Mouse (Mus musculus) macrophage (primary cell): ENCODE results near the gene Qtrt1. TPM values are rescaled to one million over a fixed set of nuclear protein-coding genes. Genes with fewer than 3 reads are reported as not detected.
A peak's percentile ranks its signal among the peaks of the same experiment; 100 is the strongest.

Source experiments
- H3K27ac ChIP-seq: fragments of 350-480 bp; formaldehyde crosslinking; 2 replicates; pipeline ENCODE4 v1.9.0; 2021
- H3K36me3 ChIP-seq: fragments of 350-480 bp; formaldehyde crosslinking; 2 replicates; pipeline ENCODE4 v1.9.0; 2021; ENCODE audit errors: inconsistent target
- H3K4me3 ChIP-seq: fragments of 350-480 bp; formaldehyde crosslinking; 2 replicates; pipeline ENCODE4 v1.9.0; 2021; ENCODE audit errors: inconsistent target
- H3K79me2 ChIP-seq: fragments of 350-480 bp; formaldehyde crosslinking; 2 replicates; pipeline ENCODE4 v1.9.0; 2021; ENCODE audit errors: inconsistent target
- WGBS: methylation state at CpG from one replicate; pipeline ENCODE4 v1.1.7; 2026; ENCODE audit warnings: inconsistent platforms; ENCODE audit not compliant: missing documents; 5-methylcytosine and 5-hydroxymethylcytosine counted together
- polyA plus RNA-seq: library from polyadenylated mRNA; stranded (reverse); fragments of 250-400 nt; gene quantifications from 3 replicates; pipeline ENCODE4 v1.2.4, GENCODE M21; 2018; ENCODE audit warnings: inconsistent platforms
- total RNA-seq, 78 experiments: library from RNA; depleted of rRNA; stranded (reverse); fragments of 250-400 nt; gene quantifications; 1 replicate in 9 of 78; 2 replicates in 24 of 78; 3 replicates in 43 of 78; 4 replicates in 2 of 78; pipeline ENCODE4 v1.2.4; 2018; ENCODE audit warnings: inconsistent platforms in 56 of 78

Gene Qtrt1
- 10 to 100 TPM; 12.0 to 53.9 (median 28.6) TPM for total RNA-seq (2018; cell fraction: chromatin; rRNA removed)
- 1 to 10 TPM; 2.9 to 7.9 (median 6.6) TPM for total RNA-seq (2018; cell fraction: cytosol; rRNA removed)
- total RNA-seq (2018; cell fraction: nucleus; rRNA removed) = 10 to 100 TPM in 23 of 26 experiments, 1 to 10 TPM in 3; 5.9 to 31.4 (median 17.0) TPM
- 6.1 to 12.6 TPM (median 9.4 TPM) in 3 replicates for polyA plus RNA-seq

- H3K36me3 ChIP-seq = no peaks in the 10 kb centered on the region; the same call in 1 of the 2 replicates
- WGBS = 2% methylated on average over 49 of the region's 53 CpGs
- peaks cover 12% of the 10 kb centered on the region; the same call in 1 of the 2 replicates for H3K79me2 ChIP-seq
- peak within 1 kb of the TSS; percentile 85 for H3K4me3 ChIP-seq
- peak within 1 kb of the TSS; percentile 56 for H3K27ac ChIP-seq
Observed at GRCm38 (mm10) chr9:21411669-21412550, at the start of gene Qtrt1. Gene Qtrt1, plus strand, starts transcription at chr9:21411837.

GRCm38 (mm10) chr9:21366541-21367220, 45.0 kb upstream of the Qtrt1 start:
- H3K27ac ChIP-seq = peak overlapping the region; percentile 67
- H3K79me2 ChIP-seq = peaks cover 38% of the 10 kb centered on the region
- no peaks in the 10 kb centered on the region for H3K36me3 ChIP-seq
- H3K4me3 ChIP-seq = peak overlapping the region; percentile 17; the same call in 1 of the 2 replicates
- WGBS = 29% methylated on average over 13 of the region's 14 CpGs

GRCm38 (mm10) chr9:21367357-21368111, 44.1 kb upstream of the Qtrt1 start, which contains the start of gene Ilf3:
Gene Ilf3, plus strand, starts transcription at chr9:21367871.
- H3K36me3 ChIP-seq = no peaks in the 10 kb centered on the region
- H3K79me2 ChIP-seq = peaks cover 47% of the 10 kb centered on the region
- H3K4me3 ChIP-seq = peak within 1 kb of the TSS; percentile 73
- WGBS = under 1% methylated on average over 65 of the region's 66 CpGs
- H3K27ac ChIP-seq = peak within 1 kb of the TSS; percentile 78

GRCm38 (mm10) chr9:21368131-21368584, 43.5 kb upstream of the Qtrt1 start:
- Histone ChIP-seq H3K79me2 (peaks cover 53% of the 10 kb centered on the region), H3K36me3 (no peaks in the 10 kb centered on the region), H3K4me3 (peak overlapping the region; percentile 73), H3K27ac (peak overlapping the region; percentile 78)
- under 1% methylated on average over 34 of the region's 38 CpGs for WGBS

- peak overlapping the region; percentile 73 for H3K4me3 ChIP-seq
- peak overlapping the region; percentile 78; the same call in 1 of the 2 replicates for H3K27ac ChIP-seq
- peaks cover 62% of the 10 kb centered on the region for H3K79me2 ChIP-seq
- no peaks in the 10 kb centered on the region for H3K36me3 ChIP-seq
- WGBS = 51% methylated on average over 11 of the region's 11 CpGs
Observed at GRCm38 (mm10) chr9:21369080-21369479, 42.6 kb upstream of the Qtrt1 start.

GRCm38 (mm10) chr9:21370876-21371275, 40.8 kb upstream of the Qtrt1 start:
- Histone ChIP-seq H3K79me2 (peaks cover 80% of the 10 kb centered on the region), H3K4me3 (no peak overlapping the region), H3K36me3 (no peaks in the 10 kb centered on the region), H3K27ac (no peak overlapping the region)
- 14% methylated on average over 1 of the region's 2 CpGs for WGBS

GRCm38 (mm10) chr9:21372508-21372907, 39.1 kb upstream of the Qtrt1 start:
- peaks cover 97% of the 10 kb centered on the region for H3K79me2 ChIP-seq
- H3K27ac ChIP-seq = no peak overlapping the region
- no peaks in the 10 kb centered on the region for H3K36me3 ChIP-seq
- no peak overlapping the region for H3K4me3 ChIP-seq
- 33% methylated on average over 1 of the region's 1 CpGs for WGBS

- Histone ChIP-seq H3K79me2 (peaks cover 100% of the 10 kb centered on the region), H3K4me3 (no peak overlapping the region), H3K36me3 (0 out of 2 replicates have a peak, but pooled peaks cover 4% of the 10 kb centered on the region), H3K27ac (no peak overlapping the region)
- WGBS = 41% methylated on average over 3 of the region's 3 CpGs
Observed at GRCm38 (mm10) chr9:21379195-21379594, 32.4 kb upstream of the Qtrt1 start.

GRCm38 (mm10) chr9:21380868-21381267, 30.8 kb upstream of the Qtrt1 start:
- Histone ChIP-seq H3K79me2 (peaks cover 100% of the 10 kb centered on the region), H3K36me3 (0 out of 2 replicates have a peak, but pooled peaks cover 4% of the 10 kb centered on the region), H3K27ac (no peak overlapping the region), H3K4me3 (no peak overlapping the region)

GRCm38 (mm10) chr9:21383966-21384365, 27.7 kb upstream of the Qtrt1 start:
- peaks cover 8% of the 10 kb centered on the region; the same call in 1 of the 2 replicates for H3K36me3 ChIP-seq
- peaks cover 100% of the 10 kb centered on the region for H3K79me2 ChIP-seq
- no peak overlapping the region for H3K4me3 ChIP-seq
- no peak overlapping the region for H3K27ac ChIP-seq

GRCm38 (mm10) chr9:21392646-21393175, 18.9 kb upstream of the Qtrt1 start:
- WGBS = over 99% methylated on average over 9 of the region's 10 CpGs

GRCm38 (mm10) chr9:21395692-21396091, 15.9 kb upstream of the Qtrt1 start:
- H3K36me3 ChIP-seq = peaks cover 98% of the 10 kb centered on the region
- 92% methylated on average over 3 of the region's 3 CpGs for WGBS
- H3K79me2 ChIP-seq = no peaks in the 10 kb centered on the region
- H3K4me3 ChIP-seq = no peak overlapping the region
- H3K27ac ChIP-seq = no peak overlapping the region

More at GRCm38 (mm10) chr9:21392646-21393175, 18.9 kb upstream of the Qtrt1 start:
- Histone ChIP-seq H3K36me3 (peaks cover 87% of the 10 kb centered on the region), H3K79me2 (peaks cover 22% of the 10 kb centered on the region), H3K4me3 (no peak overlapping the region), H3K27ac (no peak overlapping the region)

GRCm38 (mm10) chr9:21397170-21397569, 14.5 kb upstream of the Qtrt1 start:
- WGBS = 93% methylated on average over 3 of the region's 3 CpGs
- no peak overlapping the region for H3K4me3 ChIP-seq
- no peaks in the 10 kb centered on the region for H3K79me2 ChIP-seq
- H3K36me3 ChIP-seq = peaks cover 98% of the 10 kb centered on the region
- H3K27ac ChIP-seq = no peak overlapping the region

GRCm38 (mm10) chr9:21401042-21401441, 10.6 kb upstream of the Qtrt1 start:
- no peak overlapping the region for H3K4me3 ChIP-seq
- WGBS = 94% methylated on average over 9 of the region's 9 CpGs
- H3K27ac ChIP-seq = no peak overlapping the region
- no peaks in the 10 kb centered on the region for H3K79me2 ChIP-seq
- peaks cover 97% of the 10 kb centered on the region for H3K36me3 ChIP-seq
